Comparison of ENCODE assay signal across 9 mouse cellular contexts in the genomic region with DNA sequence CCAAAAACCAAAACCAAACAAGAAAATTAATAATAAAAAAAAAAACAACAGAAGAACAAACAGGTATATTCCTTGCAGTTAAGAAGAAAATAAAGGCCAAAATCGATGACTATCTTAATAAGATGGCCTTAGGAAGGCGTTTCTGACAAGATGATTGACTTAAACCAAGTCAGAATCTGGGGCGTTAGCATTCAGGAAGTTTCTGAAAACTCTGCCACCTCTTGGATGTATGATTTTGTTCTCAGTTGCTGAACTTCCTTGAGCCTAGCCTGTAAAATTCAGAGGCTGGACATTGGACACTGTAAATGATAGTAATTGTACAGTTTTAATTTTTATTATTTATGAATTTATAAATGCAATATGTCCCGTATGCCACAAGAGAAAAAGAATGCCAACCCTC. TPM values are rescaled to one million over a fixed set of nuclear protein-coding genes. Genes with fewer than 3 reads are reported as not detected.
DNase-seq lines count a peak whose midpoint lies in the region; ATAC-seq and TF ChIP-seq lines count a peak whose summit lies in the region.
"Had no signal": no experiment of that assay in that cellular context is flagged by ENCODE, and none has a peak within 500 bp of the region (broad histone marks: within the 10 kb centered on the region; RNA-seq: fewer than 3 reads in every experiment).

No protein-coding gene starts in this region.

- DNase-seq in A20 (ENCODE audit: low read depth, low spot score) = peak; percentile 34
- DNase-seq in forebrain, postnatal 0 days = no peak
- DNase-seq in cerebellum, adult 2 months = no peak
- no peak for DNase-seq in adrenal gland, postnatal 14 days
- no peak for DNase-seq in gastrocnemius, postnatal 10 days
- DNase-seq: kidney, postnatal 36 days had no signal

- H3K27me3 ChIP-seq in erythroblast, embryonic 14.5 days (ENCODE audit: control insufficient read depth) = no peaks in the 10 kb centered on the region
- no peaks in the 10 kb centered on the region for H3K27me3 ChIP-seq in forebrain, postnatal 0 days (ENCODE audit: insufficient read depth, low read length)
- no peaks in the 10 kb centered on the region for H3K27me3 ChIP-seq in cerebellum, adult 2 months (ENCODE audit: control insufficient read depth, insufficient read depth, low read length)

- peaks cover 14% of the 10 kb centered on the region for H3K36me3 ChIP-seq in erythroblast, embryonic 14.5 days (ENCODE audit: control insufficient read depth)
- H3K36me3 ChIP-seq in forebrain, postnatal 0 days (ENCODE audit: insufficient read depth) = no peaks in the 10 kb centered on the region
- no peaks in the 10 kb centered on the region for H3K36me3 ChIP-seq in macrophage (ENCODE audit: inconsistent target)

- H3K4me1 ChIP-seq in erythroblast, embryonic 14.5 days (ENCODE audit: control insufficient read depth) = peaks cover 36% of the 10 kb centered on the region
- H3K4me1 ChIP-seq in forebrain, postnatal 0 days (ENCODE audit: insufficient read depth) = peaks cover 13% of the 10 kb centered on the region
- H3K4me1 ChIP-seq in cerebellum, adult 2 months (ENCODE audit: control insufficient read depth, insufficient read depth, low read length) = no peaks in the 10 kb centered on the region; the same call in 1 of the 2 replicates

- H3K4me2 ChIP-seq in forebrain, postnatal 0 days (ENCODE audit: low read depth) = peak overlapping the region; percentile 88

- H3K9me3 ChIP-seq in erythroblast, embryonic 14.5 days (ENCODE audit: control insufficient read depth, low read length) = no peaks in the 10 kb centered on the region
- no peaks in the 10 kb centered on the region for H3K9me3 ChIP-seq in forebrain, postnatal 0 days (ENCODE audit: low read length)

- 0 out of 2 replicates have a peak, but pooled peaks have one; percentile 2 for TF ChIP-seq CTCF in forebrain, postnatal 0 days (IDR thresholded peaks at IDR 0.05; ENCODE audit: low read depth)
- no peak for TF ChIP-seq CTCF in cerebellum, adult 2 months (IDR thresholded peaks at IDR 0.05; ENCODE audit: borderline replicate concordance, insufficient read depth, low read depth, low read length)

- no peak for TF ChIP-seq POLR2A in cerebellum, adult 2 months (IDR thresholded peaks at IDR 0.05; ENCODE audit: borderline replicate concordance, insufficient read depth, low read length)

- H3K79me2 ChIP-seq in macrophage (ENCODE audit: inconsistent target) = peaks cover 35% of the 10 kb centered on the region

- no peak overlapping the region for H3K27ac ChIP-seq in forebrain, postnatal 0 days (ENCODE audit: low read depth, low read length)
- no peak overlapping the region for H3K27ac ChIP-seq in macrophage
- H3K27ac ChIP-seq in cerebellum, adult 2 months (ENCODE audit: insufficient read depth, low read length) = no peak overlapping the region

- 50% methylated on average over 4 of the region's 4 CpGs for WGBS in forebrain, postnatal 0 days
- WGBS in macrophage (ENCODE audit: missing documents) = 38% methylated on average over 4 of the region's 4 CpGs
- WGBS in cerebellum, adult 2 months = 38% methylated on average over 4 of the region's 4 CpGs

- ATAC-seq in erythroblast, adult 5-6 weeks (replicated peaks; ENCODE audit: low FRiP score, poor library complexity, severe bottlenecking) = no peak
- no peak for ATAC-seq in forebrain, postnatal 0 days

- H3K4me3 ChIP-seq in erythroblast, embryonic 14.5 days (replicated peaks) = peak overlapping the region; percentile 98
- peak overlapping the region; percentile 99 for H3K4me3 ChIP-seq in forebrain, postnatal 0 days (ENCODE audit: low read depth, low read length)
- H3K4me3 ChIP-seq in macrophage (ENCODE audit: inconsistent target) = peak overlapping the region; percentile 65
- no peak overlapping the region for H3K4me3 ChIP-seq in cerebellum, adult 2 months (replicated peaks; ENCODE audit: insufficient read depth, low read depth, low read length)

- peak overlapping the region; percentile 100 for H3K9ac ChIP-seq in forebrain, postnatal 0 days

RNA-seq across cellular contexts. Expression of a gene that starts 3.3 kb away (rescaled TPM):
- polyA plus RNA-seq in erythroblast, embryonic 14.5 days (2012) = 4.5 and 4.7 TPM in 2 replicates
- 43.8 and 58.1 TPM in 2 replicates for total RNA-seq in erythroblast, adult 5-6 weeks (2015; ENCODE audit: low replicate concordance)
- 27.5 and 29.0 TPM in 2 replicates for total RNA-seq in erythroblast, adult 5-6 weeks (2017; ENCODE audit: low replicate concordance)
- total RNA-seq in forebrain, postnatal 0 days (2014; rRNA removed) = 35.1 and 53.6 TPM in 2 replicates
- 18.4 and 21.4 TPM in 2 replicates for polyA plus RNA-seq in forebrain, postnatal 0 days (2015; fragmentation: Nextera tagmentation; extraction: Ambion mirVana)
- total RNA-seq in macrophage (2018; cell fraction: chromatin; rRNA removed) = 100 to 1,000 TPM; 101 to 296 (median 228) TPM
- total RNA-seq in macrophage (2018; cell fraction: cytosol; rRNA removed) = 10 to 100 TPM; 22.0 to 43.9 (median 35.1) TPM
- 100 to 1,000 TPM in 25 of 26 experiments, 10 to 100 TPM in 1; 97.0 to 183 (median 126) TPM for total RNA-seq in macrophage (2018; cell fraction: nucleus; rRNA removed)
- polyA plus RNA-seq in macrophage (2018) = 37.2 to 81.1 TPM (median 37.2 TPM) in 3 replicates
- 54.5 and 56.8 TPM in 2 replicates for polyA plus RNA-seq in cerebellum, adult 2 months (2012; rRNA removed)
- 55.2 and 58.2 TPM in 2 replicates for total RNA-seq in adrenal gland, postnatal 14 days (2021)
- total RNA-seq in gastrocnemius, postnatal 10 days (2021) = 10 to 100 TPM; 31.4 to 38.8 TPM
